Mouse (Mus musculus) right cerebral cortex, postnatal 25 days (tissue): ENCODE data around the gene Apba2.

Experiments used
- DNase-seq: peaks from one replicate; pipeline ENCODE4 v3.0.0; 2022

Gene Apba2

GRCm38 (mm10) chr7:64595256-64595655 is 93.8 kb downstream of the Apba2 start:
- DNase-seq = no peak

- DNase-seq = no peak
Observed at GRCm38 (mm10) chr7:64596652-64597051, 95.1 kb downstream of the Apba2 start.

GRCm38 (mm10) chr7:64609866-64610265 is 108.4 kb downstream of the Apba2 start:
- DNase-seq = no peak

- no peak for DNase-seq
Observed at GRCm38 (mm10) chr7:64610875-64611274, 109.4 kb downstream of the Apba2 start.

- no peak for DNase-seq
Observed at GRCm38 (mm10) chr7:64619261-64619660, 117.8 kb downstream of the Apba2 start.

GRCm38 (mm10) chr7:64626494-64626893 is 125.0 kb downstream of the Apba2 start:
- DNase-seq = no peak

- no peak for DNase-seq
Observed at GRCm38 (mm10) chr7:64627972-64628655, 126.6 kb downstream of the Apba2 start.

- DNase-seq = no peak
Observed at GRCm38 (mm10) chr7:64630697-64631096, 129.2 kb downstream of the Apba2 start.

GRCm38 (mm10) chr7:64631131-64631530 is 129.6 kb downstream of the Apba2 start:
- DNase-seq = no peak

- peak; percentile 65 for DNase-seq
Observed at GRCm38 (mm10) chr7:64631781-64632351, 130.4 kb downstream of the Apba2 start.

GRCm38 (mm10) chr7:64633182-64633581 is 131.7 kb downstream of the Apba2 start:
- DNase-seq = no peak

GRCm38 (mm10) chr7:64633916-64634315 is 132.4 kb downstream of the Apba2 start:
- no peak for DNase-seq

- DNase-seq = no peak
Observed at GRCm38 (mm10) chr7:64634482-64634881, 133.0 kb downstream of the Apba2 start.

- no peak for DNase-seq
Observed at GRCm38 (mm10) chr7:64638922-64639321, 137.4 kb downstream of the Apba2 start.

- no peak for DNase-seq
Observed at GRCm38 (mm10) chr7:64640651-64641050, 139.1 kb downstream of the Apba2 start.

GRCm38 (mm10) chr7:64642903-64643302 is 141.4 kb downstream of the Apba2 start:
- DNase-seq = no peak

GRCm38 (mm10) chr7:64645458-64645857 is 144.0 kb downstream of the Apba2 start:
- no peak for DNase-seq

- no peak for DNase-seq
Observed at GRCm38 (mm10) chr7:64646046-64646445, 144.5 kb downstream of the Apba2 start.

GRCm38 (mm10) chr7:64648947-64649607 is 147.6 kb downstream of the Apba2 start:
- no peak for DNase-seq

- DNase-seq = no peak
Observed at GRCm38 (mm10) chr7:64651963-64652362, 150.5 kb downstream of the Apba2 start.

- no peak for DNase-seq
Observed at GRCm38 (mm10) chr7:64656787-64657186, 155.3 kb downstream of the Apba2 start.

- no peak for DNase-seq
Observed at GRCm38 (mm10) chr7:64658914-64659313, 157.4 kb downstream of the Apba2 start.

- DNase-seq = no peak
Observed at GRCm38 (mm10) chr7:64659328-64659727, 157.8 kb downstream of the Apba2 start.

- DNase-seq = peak; percentile 29
Observed at GRCm38 (mm10) chr7:64662506-64662905, 161.0 kb downstream of the Apba2 start.
